Mouse (Mus musculus) adrenal gland, postnatal 36 days (tissue): ENCODE measurements around the gene Ivd. TPM values are rescaled to one million over a fixed set of nuclear protein-coding genes. Genes with fewer than 3 reads are reported as not detected.

ENCODE experiments used
- DNase-seq, 2 experiments: peaks; one replicate each; pipeline ENCODE4 v3.0.0; 2021; ENCODE audit warnings: mixed read lengths in 1 of 2
- long read RNA-seq, 2 experiments: library from polyadenylated mRNA; stranded (forward); transcript quantifications; one replicate each; pipeline ENCODE4 v2.0.0; 2021; ENCODE audit warnings: borderline sequencing depth in 2 of 2
- total RNA-seq, 2 experiments: library from RNA; stranded (reverse); gene quantifications; 2 replicates each; pipeline ENCODE4 v1.2.3; 2021

Gene Ivd
- total RNA-seq, result 100 to 1,000 TPM; 171 to 443 TPM
- long read RNA-seq, experiment 1, transcript Ivd-201 (12 exons, 3,665 nt), result major isoform, 289 of 374 reads
- long read RNA-seq, experiment 1, partial matches to known transcripts, result 68 of 374 reads
- long read RNA-seq, experiment 1, other reads (novel, unspliced or antisense), result 14 of 374 reads
- long read RNA-seq, experiment 2, transcript Ivd-201 (12 exons, 3,665 nt), result major isoform, 62 of 76 reads
- long read RNA-seq, experiment 2, partial matches to known transcripts, result 5 of 76 reads
- long read RNA-seq, experiment 2, other reads (novel, unspliced or antisense), result 8 of 76 reads

DNA sequence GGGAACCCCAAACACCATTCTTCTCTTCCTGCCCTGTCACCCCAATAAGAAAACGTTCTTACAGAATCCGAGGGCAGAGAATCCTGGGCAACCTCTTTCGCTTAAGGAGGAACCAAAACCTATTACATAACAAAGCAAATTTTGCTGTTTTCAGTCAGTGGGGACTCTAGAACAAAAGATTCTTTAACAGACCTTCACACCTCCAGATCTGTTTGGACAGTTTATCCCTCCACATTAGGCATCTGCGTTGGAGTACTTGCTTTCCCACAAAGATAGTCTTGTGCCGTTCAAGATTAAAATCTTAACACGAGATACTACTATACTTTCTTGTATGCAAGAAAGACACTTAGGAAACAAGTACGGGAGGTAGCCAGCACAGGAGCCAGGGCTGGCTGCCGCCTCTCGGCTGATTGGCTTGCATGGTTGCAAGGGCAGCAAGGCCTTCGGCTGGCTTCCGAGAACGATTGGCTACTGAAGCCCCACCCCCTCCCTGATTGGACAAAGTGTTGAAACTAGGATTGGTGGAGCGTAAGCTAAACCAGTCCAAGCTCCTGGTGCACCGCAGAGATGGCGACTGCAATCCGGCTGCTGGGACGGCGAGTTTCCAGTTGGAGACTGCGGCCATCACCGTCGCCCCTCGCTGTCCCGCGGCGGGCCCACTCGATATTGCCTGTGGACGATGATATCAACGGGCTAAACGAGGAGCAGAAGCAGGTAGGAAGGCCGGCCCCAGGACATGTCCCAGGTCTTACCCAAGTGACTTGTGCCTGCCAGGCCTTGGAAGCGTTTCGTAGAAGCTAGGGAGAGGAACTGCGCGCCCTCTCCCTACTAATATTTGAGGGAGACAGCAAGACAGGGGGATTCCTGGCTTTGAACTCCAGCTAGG lies at the start of gene Ivd:
TSS of gene Ivd (plus strand) at position 501 of the 886 bp plus-strand sequence.
- peak; percentile 95 to 96 for DNase-seq

DNA sequence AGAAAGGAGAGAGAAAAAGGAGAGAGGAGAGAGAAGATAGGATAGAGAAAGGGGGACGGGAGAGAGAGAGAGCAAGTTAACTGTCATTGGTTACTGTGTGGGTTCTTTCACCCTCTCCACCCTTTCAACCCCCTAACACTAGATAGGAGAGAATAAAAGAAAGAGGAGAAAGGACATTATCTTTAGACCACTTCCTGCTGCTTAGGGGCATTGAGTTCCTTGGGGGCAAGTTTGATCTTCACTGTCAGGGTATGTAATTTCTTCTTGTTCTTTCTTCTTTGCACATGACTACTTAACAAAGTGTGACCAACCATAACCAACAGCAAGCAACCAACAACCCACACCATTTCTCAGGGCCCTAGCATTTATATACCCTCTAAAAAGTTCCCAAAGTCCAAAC lies 49.0 kb upstream of the Ivd start:
- no peak for DNase-seq

DNA sequence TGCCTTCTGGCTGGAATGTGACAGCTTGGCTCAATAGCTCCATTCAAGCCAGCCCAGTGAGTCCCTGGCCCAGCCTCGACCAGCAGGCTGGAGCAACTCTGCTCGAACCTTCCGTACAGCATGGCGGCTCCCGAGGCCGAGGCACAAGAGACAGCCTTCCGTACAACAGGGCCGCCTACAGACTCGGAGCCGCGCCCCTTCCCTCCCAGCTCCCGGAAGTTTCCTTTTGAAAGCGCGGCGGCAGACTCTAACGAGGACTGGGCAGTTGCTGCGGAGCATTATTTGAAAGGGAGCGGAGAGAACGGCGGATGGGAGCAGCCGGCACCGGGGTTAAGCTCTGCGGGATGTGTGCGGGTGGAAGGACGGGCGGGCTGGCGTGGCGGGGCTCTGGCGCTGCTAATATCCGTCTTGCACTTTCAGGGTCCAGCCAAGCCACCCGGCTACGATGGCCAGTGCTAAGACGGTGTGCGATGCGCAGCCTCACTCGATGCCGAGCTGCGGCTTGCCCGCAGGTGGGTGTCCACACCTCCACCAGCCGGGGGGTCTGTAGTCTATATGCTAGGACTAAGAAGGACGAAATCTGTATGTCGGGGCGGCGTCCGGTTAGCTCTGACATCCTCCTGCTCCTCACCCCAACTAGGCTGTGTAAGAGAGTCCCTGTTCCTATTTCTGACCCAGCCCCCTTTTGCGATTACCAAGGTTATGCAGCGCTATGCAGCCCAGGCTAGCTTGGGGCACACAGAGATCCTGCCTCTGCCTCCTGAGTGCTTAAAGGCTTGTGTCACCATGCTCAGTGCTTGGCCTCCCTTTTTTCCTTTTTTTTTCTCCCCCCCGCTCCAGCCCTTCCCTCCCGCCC lies 47.5 kb upstream of the Ivd start, which contains the start of gene Knstrn:
TSS of gene Knstrn (plus strand) at position 23 of the 856 bp plus-strand sequence.
- peak; percentile 94 to 96 for DNase-seq

DNA sequence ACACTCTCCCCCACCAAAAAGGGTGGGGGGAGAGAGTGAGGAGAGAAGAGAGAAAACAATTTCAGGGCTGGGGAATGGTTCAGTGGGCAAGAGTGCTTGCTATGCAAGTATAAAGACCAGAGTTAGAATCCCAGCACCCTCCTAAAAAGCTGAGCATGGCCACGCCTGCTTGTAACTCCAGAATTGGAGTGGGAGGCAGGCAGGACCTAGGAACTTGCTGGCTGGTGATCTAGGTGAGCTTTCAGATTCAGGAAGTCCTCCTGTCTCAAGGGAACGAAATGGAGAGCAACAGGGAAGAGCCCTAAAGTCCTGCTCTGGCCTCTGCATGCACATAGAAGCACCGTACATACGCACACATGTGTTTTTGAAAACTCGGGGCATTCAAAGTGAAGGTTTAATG lies 39.0 kb upstream of the Ivd start:
- DNase-seq, result no peak

DNA sequence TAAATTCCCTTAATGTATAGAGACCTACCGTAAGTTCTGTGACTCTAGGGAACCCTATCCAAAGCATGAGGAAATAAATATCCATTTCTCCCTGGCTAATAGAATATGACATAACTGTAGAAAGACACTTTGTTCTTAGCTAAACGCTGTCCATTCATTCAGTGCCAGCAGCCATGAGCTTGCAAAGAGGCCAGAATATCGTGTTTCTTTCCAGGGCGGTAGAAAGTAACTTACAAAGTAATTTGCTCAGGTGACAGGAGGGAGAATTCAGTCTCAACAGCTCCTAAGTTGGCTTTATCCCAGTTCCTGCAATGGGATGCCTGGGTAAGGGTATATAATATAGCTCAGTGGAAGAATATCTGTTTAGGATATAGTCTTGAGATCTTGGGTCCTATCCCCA lies 37.4 kb upstream of the Ivd start:
- no peak for DNase-seq

DNA sequence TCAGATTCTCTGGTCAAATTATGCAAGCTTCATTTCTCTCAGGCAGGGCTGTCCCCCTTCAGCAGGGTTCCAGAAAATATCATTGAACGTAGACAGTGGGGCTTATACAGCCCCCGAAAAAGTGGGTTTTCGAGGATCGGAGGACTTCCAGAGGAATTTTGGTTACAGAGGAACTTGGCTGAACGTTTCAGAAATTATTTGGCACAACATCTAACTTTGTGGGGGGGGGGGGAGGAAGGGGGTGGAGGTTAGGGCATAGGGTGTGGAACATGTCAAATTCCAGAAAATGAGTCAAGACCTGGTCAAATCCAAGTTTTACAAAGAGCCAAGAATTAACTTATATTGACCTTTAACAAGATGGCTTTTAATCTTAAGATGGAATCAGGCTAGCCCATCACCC lies 32.7 kb upstream of the Ivd start:
- no peak for DNase-seq

DNA sequence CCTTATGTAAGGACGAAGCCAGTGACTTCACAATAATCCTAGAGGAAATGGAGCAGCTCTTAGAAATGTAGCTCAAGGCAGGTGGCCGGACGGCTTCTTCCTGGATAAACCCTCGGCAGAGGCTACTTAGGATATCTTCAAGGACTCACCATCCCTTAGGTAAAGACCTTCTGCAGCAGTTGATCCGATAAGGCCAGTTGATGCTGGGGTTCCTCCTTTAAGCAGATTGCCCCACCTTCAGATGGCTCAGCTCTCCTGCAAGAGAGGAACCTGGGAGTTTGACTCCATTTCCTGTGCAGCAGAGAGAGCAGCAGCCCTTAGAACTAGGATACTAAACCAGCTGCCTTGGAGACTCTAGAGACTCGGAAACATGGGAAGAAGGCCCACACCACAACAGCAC lies 27.7 kb upstream of the Ivd start:
- DNase-seq, result no peak

DNA sequence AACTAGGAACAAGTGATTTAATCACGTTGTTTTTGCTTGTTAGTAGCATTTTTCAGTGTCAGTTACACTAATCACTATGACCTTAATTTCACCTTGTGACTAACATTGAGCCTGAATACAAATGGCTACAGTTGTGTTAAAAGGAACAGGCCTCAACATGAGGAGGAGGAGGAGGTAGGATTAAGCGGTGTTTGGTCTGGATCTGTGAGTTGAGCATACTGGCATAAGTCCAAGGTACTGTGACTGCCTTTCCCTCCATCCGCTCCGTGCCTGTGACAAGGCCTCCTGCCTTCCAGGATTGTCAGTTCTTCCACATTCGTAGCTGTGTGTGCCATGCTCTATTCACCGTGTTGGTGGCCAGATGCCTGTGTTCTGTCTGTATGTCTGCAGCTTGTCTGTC lies 26.6 kb upstream of the Ivd start:
- no peak for DNase-seq

DNA sequence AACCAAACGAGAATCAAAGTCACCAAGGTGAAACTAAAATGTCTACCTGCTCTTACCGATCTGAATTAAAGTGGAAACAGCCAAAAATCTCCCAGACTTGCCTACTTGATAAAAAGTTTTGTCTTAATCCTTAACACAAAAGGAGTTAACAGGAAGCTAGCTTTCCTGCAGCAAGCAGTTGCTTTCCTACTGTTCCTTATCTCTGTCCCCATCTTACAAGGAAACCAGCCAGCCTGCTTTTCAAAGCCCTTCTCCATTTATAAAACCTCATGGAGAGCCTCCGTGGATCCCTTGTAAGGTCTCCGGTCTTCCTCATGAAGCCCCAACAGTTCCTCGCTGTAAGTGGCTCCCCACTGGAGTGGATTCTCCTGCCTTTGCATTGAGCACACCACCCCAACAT lies 23.4 kb upstream of the Ivd start:
- no peak for DNase-seq

DNA sequence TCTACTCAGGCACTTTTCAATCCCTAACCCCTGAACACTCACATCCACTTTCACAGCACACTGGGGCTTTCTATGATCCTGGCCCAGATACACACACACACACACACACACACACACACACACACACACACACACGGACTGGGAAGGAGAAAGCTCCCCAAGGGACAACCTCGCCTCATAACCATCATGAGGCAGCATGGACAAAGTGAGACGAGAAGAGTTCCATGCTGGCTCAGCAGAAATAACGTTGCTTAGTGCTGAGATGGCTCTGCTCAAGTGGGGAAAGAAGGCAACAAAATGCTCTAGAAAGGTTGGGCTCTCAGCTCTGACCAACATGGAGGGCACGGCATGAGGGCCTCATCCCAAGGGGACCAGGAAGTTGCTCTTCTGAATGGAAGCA lies 20.6 kb upstream of the Ivd start:
- DNase-seq, result no peak

DNA sequence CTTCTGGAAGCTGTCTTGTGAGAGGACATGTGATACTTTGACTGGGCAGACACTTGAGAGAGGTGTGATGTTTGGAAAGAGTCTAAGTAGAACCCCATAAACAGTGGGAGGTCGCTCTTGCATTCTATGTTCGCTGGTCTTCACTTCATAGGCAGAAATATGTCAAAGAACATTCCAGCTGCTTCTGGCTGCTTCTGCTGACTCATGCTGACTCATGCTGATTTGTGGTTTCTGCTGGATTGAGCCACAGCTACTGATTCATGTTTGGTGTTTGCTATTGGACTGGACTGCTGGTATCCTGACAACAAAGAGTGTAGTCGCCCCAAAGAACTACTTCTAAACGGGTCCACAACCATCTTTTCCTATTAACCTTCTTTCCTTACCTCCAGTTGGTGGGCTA lies 20.0 kb upstream of the Ivd start:
- DNase-seq, result peak; percentile 78 to 86

DNA sequence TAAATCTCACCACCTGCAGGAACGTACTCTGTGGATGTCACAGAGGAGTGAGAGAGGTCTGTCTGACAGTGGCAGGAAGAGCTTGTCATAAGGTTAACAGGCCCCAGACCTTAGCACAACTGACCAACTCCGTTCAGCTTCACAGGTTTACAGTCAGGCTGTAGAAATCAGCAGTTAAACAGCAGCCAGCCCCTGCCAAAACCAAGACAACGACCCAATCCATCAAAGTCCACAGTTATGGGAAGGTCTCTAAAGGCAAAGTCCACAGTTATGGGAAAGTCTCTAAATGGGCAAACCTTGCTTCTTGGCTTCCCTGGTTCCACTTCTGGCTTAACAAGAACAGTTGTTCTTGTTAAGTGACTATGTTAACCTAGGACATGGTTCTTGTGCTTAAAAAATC lies 17.3 kb upstream of the Ivd start:
- no peak for DNase-seq

DNA sequence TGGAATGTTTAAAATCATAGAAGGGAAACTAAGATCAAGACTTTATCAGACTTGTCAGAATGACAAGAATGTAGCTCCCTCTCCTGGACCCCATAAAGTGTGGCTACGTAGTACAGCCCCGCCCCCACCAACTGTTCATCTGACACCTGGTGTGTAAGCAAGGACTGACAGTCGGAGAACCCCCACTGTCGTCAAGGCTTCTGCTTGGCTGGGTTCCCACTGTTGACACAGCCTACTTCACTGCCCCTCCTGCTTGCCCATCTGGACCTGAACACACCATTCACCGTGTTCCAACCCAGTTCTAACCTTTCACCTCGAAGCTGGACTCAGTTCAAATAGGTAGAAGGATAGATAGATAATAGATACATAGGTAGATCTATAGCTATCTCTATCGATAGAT lies 15.5 kb upstream of the Ivd start:
- DNase-seq, result peak in 1 of 2 experiments; percentile 15

DNA sequence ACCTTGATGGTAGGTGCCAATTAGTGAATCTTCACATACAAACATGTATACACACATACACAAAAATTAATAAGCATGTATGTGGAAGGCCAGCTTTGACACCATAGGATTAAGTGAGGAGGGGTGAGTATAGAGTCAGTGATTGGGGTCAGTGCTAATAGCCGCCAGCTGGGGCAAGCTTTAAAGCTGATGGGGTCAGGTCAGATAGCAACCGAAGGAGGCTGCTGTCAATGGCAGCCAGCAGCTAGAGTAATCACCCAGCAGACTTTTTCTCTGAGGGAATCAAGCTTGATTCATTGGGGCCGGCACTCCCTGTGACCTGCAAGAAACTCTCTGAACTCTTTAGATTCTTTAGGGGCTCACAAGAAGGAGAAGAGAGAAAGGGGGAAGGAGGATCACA lies 10.0 kb upstream of the Ivd start:
- no peak for DNase-seq

DNA sequence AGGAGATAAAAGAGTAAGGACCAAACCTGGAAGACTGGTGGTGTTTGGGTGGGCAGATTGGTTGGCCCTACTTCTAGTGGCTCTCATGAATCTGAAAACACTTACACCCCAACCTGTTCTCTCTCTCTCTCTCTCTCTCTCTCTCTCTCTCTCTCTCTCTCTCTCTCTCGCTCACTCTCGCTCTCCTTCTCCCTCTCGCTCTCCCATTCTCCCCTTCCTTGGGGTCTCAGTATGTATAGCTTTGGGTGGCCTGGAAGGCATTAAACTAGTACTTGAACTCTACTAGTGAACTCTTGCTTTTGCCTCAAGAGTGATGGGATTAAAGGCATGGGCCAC lies 554 bp downstream of the Ivd start:
- no peak for DNase-seq

DNA sequence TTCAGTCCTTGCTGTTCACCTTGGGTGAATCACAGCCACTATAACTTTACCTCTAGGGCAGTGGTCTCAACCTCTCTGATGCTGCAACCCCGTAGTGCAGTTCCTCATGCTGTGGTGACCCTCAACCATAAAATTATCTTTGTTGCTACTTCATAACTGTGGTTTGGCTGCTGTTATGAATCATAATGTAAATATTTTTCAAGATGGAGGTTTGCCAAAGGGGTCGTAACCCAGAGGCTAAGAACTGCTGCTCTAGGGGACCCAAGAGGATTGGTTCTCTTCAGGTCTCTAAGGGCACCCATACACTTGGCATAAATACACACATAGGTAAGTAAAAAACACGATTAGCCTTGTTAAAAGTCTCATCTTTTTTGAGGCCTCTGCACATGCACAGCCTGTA lies 8.8 kb downstream of the Ivd start:
- no peak for DNase-seq

DNA sequence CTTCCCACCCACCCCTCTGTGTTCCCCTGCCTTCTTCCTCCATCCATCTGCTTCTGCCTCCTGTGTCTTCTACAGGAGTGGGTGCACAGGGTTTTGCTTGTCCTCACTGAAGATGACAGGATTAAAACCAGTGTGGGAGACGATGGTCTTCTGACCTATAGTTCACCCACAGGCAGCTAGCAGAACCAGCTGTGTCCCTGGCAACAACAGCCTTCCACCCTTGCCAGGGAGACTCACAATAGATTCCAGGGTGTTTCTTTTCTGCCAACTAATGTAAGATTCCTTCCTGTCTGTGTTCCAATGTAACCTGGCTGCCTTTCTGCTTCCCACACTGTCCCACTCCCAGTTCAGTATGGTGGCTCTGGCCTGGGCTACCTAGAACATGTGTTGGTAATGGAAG lies 9.3 kb downstream of the Ivd start:
- no peak for DNase-seq

DNA sequence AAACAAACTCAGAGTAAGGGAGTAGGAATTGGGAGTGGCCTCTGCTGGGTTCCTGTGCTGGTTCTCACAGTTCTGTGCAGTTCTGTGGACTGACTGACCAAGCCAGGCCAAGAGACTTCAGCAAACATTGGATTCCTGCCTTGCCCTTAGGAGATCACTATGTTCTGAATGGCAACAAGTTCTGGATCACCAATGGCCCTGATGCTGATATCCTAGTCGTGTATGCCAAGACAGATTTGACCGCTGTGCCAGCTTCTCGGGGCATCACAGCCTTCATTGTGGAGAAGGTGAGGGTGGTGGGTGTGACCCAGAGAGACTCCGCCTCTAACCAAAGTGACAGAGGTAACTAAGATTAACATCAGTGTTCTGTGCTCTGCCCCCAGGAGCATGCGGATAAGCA lies 11.3 kb downstream of the Ivd start:
- DNase-seq, result no peak

DNA sequence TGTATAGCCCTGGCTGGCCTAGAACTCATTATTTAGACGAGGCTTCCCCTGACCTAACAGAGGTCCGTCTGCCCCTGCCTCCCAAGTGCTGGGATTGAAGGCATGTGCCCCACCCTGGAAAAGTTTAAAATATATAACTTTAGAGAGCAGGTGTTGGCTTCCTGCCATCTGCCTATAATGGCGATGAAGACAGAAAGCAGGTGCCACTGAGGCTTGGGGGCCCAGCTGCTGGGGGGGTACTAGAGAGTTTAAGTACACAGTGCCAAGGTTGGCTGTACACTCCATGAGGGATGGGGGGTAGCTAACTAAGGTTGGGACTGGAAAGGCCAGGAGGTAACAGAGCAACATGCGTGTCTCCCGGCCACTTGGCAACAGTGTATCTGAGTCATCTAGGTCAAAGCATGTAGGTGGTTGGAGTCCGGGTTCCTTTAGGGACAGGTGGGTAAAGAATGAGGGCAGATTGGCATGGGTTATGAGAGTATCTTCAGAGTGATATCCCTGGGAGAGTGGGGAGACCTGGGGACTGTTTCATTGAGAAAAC lies 12.2 kb downstream of the Ivd start:
- no peak for DNase-seq

DNA sequence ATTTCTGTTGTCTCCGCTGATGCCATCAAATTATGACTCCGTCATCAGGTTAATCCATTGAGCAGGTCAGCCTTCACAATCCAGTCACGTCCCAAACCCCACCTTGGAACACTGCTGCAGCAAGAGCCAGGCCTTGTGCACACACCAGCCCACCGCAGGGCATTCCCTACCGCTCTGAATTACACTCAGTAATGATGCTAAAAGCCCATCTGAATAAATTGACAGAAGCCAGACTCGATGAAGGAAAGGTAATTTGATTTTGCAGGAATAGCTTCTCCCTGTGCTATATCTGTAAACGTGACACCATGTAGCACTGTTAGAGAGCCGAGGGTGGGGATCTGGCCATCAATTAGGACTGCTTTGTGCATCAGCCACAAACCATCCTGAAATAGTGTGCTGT lies 13.6 kb downstream of the Ivd start:
- no peak for DNase-seq

DNA sequence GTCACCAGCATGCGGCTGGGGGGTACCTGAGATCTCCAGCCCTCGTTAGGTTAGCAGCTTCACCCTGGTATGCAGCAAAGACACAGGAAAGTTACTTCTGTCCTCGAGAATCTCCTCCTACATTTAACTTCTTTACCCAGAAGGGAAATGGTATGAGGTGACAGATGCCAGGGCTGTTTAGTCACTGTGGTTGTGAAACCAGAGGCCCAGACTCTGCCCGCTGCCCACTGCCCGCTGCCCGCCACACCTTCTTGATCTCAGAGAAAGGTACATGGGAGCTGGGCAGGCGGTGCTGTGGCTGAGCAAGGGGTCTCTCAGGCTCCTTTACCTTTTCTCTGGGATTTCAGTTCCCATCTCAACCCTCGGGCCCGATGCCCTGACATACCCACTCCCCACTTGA lies 14.7 kb downstream of the Ivd start:
- no peak for DNase-seq

DNA sequence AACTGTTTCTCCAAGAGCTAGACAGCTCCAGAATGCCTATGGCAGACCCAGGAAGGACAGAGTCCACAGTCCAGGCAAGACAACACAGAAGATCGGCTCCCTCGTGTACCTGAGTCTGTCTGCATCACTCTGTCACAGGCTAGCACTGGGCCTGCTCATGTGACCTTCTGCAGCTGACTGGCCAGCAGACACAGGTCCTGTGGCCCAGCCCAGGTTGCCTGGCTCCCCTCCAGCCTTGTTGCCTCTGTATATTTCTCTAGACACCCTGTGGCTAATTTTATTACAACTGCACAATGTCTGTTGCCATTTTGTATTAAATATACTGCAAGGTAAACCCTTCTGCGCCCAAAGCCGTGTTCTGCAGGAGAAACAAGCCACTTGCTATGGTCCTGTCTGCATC lies 19.3 kb downstream of the Ivd start:
- DNase-seq, result peak; percentile 28 to 56

DNA sequence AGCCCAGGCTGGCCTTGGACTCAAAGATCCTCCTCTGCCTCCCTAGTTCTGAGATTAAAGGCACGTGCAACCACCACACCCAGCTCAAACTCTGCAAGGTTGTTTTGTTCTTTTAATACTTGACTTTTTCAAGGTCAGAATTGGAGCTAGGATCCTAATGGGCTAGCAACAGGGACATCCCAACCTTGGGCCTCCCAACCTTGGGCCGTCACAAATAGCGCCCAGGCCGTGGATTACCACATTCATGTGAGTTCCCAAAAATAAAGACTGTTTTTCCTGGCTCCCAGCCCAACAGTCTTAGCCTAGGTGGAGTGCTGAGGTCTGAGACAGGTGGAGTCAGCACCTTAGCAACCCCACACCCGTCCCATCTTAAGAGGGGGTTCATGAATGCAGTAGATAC lies 20.2 kb downstream of the Ivd start:
- DNase-seq, result peak in 1 of 2 experiments; percentile 67
